In the genomic region with DNA sequence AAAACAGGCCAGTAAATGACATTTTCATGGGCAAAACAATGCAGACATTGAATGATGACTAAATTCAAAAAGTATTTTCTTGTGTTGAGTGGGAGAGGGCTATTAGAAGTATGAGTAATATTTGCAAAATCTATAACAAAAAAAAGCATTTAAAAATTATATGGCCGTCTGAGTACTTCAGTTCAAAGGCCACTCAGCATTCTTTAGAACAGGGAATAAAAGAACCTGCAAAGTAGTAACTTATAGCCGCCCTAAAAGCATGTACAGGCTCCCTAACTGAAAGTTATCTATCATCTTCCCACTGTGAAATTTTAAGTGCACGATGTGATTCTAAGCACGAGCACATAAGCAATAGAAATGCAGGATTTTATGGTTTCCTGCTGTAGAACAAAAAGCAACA, we compare ENCODE assay signal across 8 mouse cellular contexts. TPM values are rescaled to one million over a fixed set of nuclear protein-coding genes. Genes with fewer than 3 reads are reported as not detected.
DNase-seq lines count a peak whose midpoint lies in the region; ATAC-seq lines count a peak whose summit lies in the region.

No protein-coding gene starts in this region.

- H3K4me1 ChIP-seq in heart, embryonic 12.5 days (replicated peaks): peaks cover 8% of the 10 kb centered on the region; the same call in 1 of the 2 replicates
- H3K4me1 ChIP-seq in neural tube, embryonic 12.5 days: peaks cover 6% of the 10 kb centered on the region; the same call in 1 of the 2 replicates
- H3K4me1 ChIP-seq in limb, embryonic 13.5 days: 0 out of 2 replicates have a peak, but pooled peaks cover 10% of the 10 kb centered on the region

- H3K27me3 ChIP-seq in heart, embryonic 12.5 days (replicated peaks): no peaks in the 10 kb centered on the region
- no peaks in the 10 kb centered on the region for H3K27me3 ChIP-seq in neural tube, embryonic 12.5 days (replicated peaks)
- H3K27me3 ChIP-seq in limb, embryonic 13.5 days: no peaks in the 10 kb centered on the region

- peak overlapping the region; percentile 99 for H3K27ac ChIP-seq in heart, embryonic 12.5 days (ENCODE audit: poor library complexity, severe bottlenecking)
- no peak overlapping the region for H3K27ac ChIP-seq in neural tube, embryonic 12.5 days
- H3K27ac ChIP-seq in limb, embryonic 13.5 days: peak overlapping the region; percentile 65; the same call in 1 of the 2 replicates

- no peak for DNase-seq in heart, adult 8-10 months (ENCODE audit: low spot score)
- no peak for DNase-seq in neural tube, embryonic 10.5 days (ENCODE audit: extremely low spot score, low spot score)
- no peak for DNase-seq in spleen, postnatal 14 days (ENCODE audit: low spot score in 2 of 2)
- DNase-seq in Muller cell, postnatal 12 days (ENCODE audit: inconsistent ontology term): no peak
- DNase-seq in cerebellum, adult 11-12 months: no peak

- ATAC-seq in heart, embryonic 12.5 days (ENCODE audit: insufficient number of reproducible peaks, low FRiP score): no peak
- no peak for ATAC-seq in neural tube, embryonic 12.5 days (ENCODE audit: low FRiP score, low read depth)
- ATAC-seq in limb, embryonic 13.5 days (ENCODE audit: low FRiP score, low read depth): no peak

- no peak overlapping the region for H3K4me3 ChIP-seq in heart, embryonic 12.5 days
- no peak overlapping the region for H3K4me3 ChIP-seq in neural tube, embryonic 12.5 days
- H3K4me3 ChIP-seq in limb, embryonic 13.5 days: no peak overlapping the region

- WGBS in heart, embryonic 12.5 days: 76% methylated on average over 4 of the region's 4 CpGs
- 61% methylated on average over 4 of the region's 4 CpGs for WGBS in neural tube, embryonic 12.5 days
- WGBS in limb, embryonic 13.5 days: 43% methylated on average over 4 of the region's 4 CpGs

- H3K4me2 ChIP-seq in heart, embryonic 12.5 days: no peak overlapping the region
- peak overlapping the region; percentile 87 for H3K4me2 ChIP-seq in neural tube, embryonic 12.5 days (replicated peaks)
- H3K4me2 ChIP-seq in limb, embryonic 13.5 days (replicated peaks): peak overlapping the region; percentile 92

- no peaks in the 10 kb centered on the region for H3K9me3 ChIP-seq in heart, embryonic 12.5 days (replicated peaks)
- H3K9me3 ChIP-seq in neural tube, embryonic 12.5 days: no peaks in the 10 kb centered on the region
- no peaks in the 10 kb centered on the region for H3K9me3 ChIP-seq in limb, embryonic 13.5 days

- H3K9ac ChIP-seq in heart, embryonic 12.5 days: no peak overlapping the region
- H3K9ac ChIP-seq in neural tube, embryonic 12.5 days: no peak overlapping the region
- no peak overlapping the region for H3K9ac ChIP-seq in limb, embryonic 13.5 days

- H3K36me3 ChIP-seq in heart, embryonic 12.5 days: peaks cover 2% of the 10 kb centered on the region; the same call in 1 of the 2 replicates
- H3K36me3 ChIP-seq in neural tube, embryonic 12.5 days: no peaks in the 10 kb centered on the region
- no peaks in the 10 kb centered on the region for H3K36me3 ChIP-seq in limb, embryonic 13.5 days

RNA-seq across cellular contexts. Expression of a gene that starts 0.6 kb away (rescaled TPM):
- polyA plus RNA-seq in heart, embryonic 12.5 days (2016; fragmentation: Nextera tagmentation; extraction: Ambion mirVana): 125 and 136 TPM in 2 replicates
- 100 to 1,000 TPM; 135 to 156 (median 140) TPM for total RNA-seq in heart, adult 8-10 months (2022)
- polyA plus RNA-seq in neural tube, embryonic 12.5 days (2016; fragmentation: Nextera tagmentation; extraction: Ambion mirVana): 31.4 and 32.6 TPM in 2 replicates
- 36.0 and 37.8 TPM in 2 replicates for polyA plus RNA-seq in limb, embryonic 13.5 days (2015; fragmentation: Nextera tagmentation; extraction: Ambion mirVana)
